Mouse (Mus musculus) megakaryocyte, embryonic 14.5 days (primary cell): Measurements from ENCODE around the gene Lcmt1. TPM values are rescaled to one million over a fixed set of nuclear protein-coding genes. Genes with fewer than 3 reads are reported as not detected.
A peak's percentile ranks its signal among the peaks of the same experiment; 100 is the strongest.

Experiments
- H3K27me3 ChIP-seq: replicated peaks from 2 replicates; pipeline ENCODE3; 2012; ENCODE audit warnings: inconsistent platforms
- H3K36me3 ChIP-seq: replicated peaks from 2 replicates; pipeline ENCODE3; 2012; ENCODE audit warnings: low read length, inconsistent platforms, mixed read lengths
- H3K4me1 ChIP-seq: 2 replicates; pipeline ENCODE4 v1.6.1; 2012; ENCODE audit warnings: inconsistent platforms
- H3K4me3 ChIP-seq: replicated peaks from 2 replicates; pipeline ENCODE3; 2012; ENCODE audit warnings: moderate library complexity, mild to moderate bottlenecking, inconsistent platforms
- H3K9me3 ChIP-seq: 2 replicates; pipeline ENCODE4 v1.6.1; 2012; ENCODE audit warnings: inconsistent platforms
- FLI1 ChIP-seq: IDR thresholded peaks from 2 replicates; pipeline ENCODE4 v1.6.1; 2012; ENCODE audit warnings: low read length, inconsistent platforms, mixed read lengths
- GATA1 ChIP-seq: IDR thresholded peaks from 3 replicates; pipeline ENCODE4 v1.6.1; 2012; ENCODE audit warnings: mixed read lengths, low read length, inconsistent platforms, borderline replicate concordance
- polyA plus RNA-seq: library from polyadenylated mRNA; stranded (reverse); fragments of >175 nt; gene quantifications from 2 replicates; pipeline ENCODE4 v1.2.3, GENCODE M21; 2012; ENCODE audit warnings: low replicate concordance; ENCODE audit not compliant: insufficient read depth

The Lcmt1 gene
- polyA plus RNA-seq, result 2.3 and 4.3 TPM in 2 replicates

- H3K9me3 ChIP-seq, result 0 out of 2 replicates have a peak, but pooled peaks cover 3% of the 10 kb centered on the region
- H3K27me3 ChIP-seq, result no peaks in the 10 kb centered on the region
- TF ChIP-seq FLI1, result no peak
- no peak for TF ChIP-seq GATA1
- peaks cover 2% of the 10 kb centered on the region for H3K36me3 ChIP-seq
- H3K4me1 ChIP-seq, result peaks cover 62% of the 10 kb centered on the region
- H3K4me3 ChIP-seq, result peak within 1 kb of the TSS; percentile 93
Observed at GRCm38 (mm10) chr7:123369759-123370481, at the start of gene Lcmt1, which contains the start of gene Arhgap17. TSS of gene Lcmt1 (plus strand) at chr7:123369784. TSS of gene Arhgap17 (minus strand) at chr7:123369915.

- Histone ChIP-seq H3K27me3 (no peaks in the 10 kb centered on the region), H3K4me1 (peaks cover 50% of the 10 kb centered on the region), H3K4me3 (peak overlapping the region; percentile 48), H3K9me3 (no peaks in the 10 kb centered on the region), H3K36me3 (peaks cover 91% of the 10 kb centered on the region)
- TF ChIP-seq GATA1, result no peak
- TF ChIP-seq FLI1, result no peak
Observed at GRCm38 (mm10) chr7:123322452-123323121, 47.0 kb upstream of the Lcmt1 start.

GRCm38 (mm10) chr7:123323388-123323787 lies 46.2 kb upstream of the Lcmt1 start:
- Histone ChIP-seq H3K36me3 (peaks cover 92% of the 10 kb centered on the region), H3K4me1 (peaks cover 58% of the 10 kb centered on the region), H3K4me3 (no peak overlapping the region), H3K9me3 (no peaks in the 10 kb centered on the region), H3K27me3 (no peaks in the 10 kb centered on the region)
- no peak for TF ChIP-seq GATA1
- TF ChIP-seq FLI1, result no peak

DNA sequence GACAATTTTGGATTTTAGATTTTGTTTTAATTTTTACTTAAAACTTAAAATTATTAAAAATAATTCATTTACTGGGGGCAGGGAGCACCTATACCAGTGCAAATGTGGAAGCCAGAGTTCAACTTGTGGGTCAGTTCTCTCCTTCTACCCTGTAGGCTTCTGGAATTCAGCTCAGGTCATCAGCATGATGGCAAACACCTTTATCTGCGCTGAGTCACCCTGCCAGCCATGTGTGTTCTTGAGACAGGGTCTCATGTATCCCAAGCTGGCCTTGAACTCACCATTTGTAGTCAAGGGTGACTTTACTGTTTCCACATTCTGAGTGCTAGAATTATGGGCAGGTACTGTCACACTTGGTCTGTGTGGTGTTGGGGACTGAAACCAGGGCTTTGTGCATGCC lies 45.5 kb upstream of the Lcmt1 start:
- H3K27me3 ChIP-seq, result no peaks in the 10 kb centered on the region
- no peaks in the 10 kb centered on the region for H3K9me3 ChIP-seq
- no peak overlapping the region for H3K4me3 ChIP-seq
- peaks cover 61% of the 10 kb centered on the region for H3K4me1 ChIP-seq
- TF ChIP-seq GATA1, result no peak
- no peak for TF ChIP-seq FLI1
- H3K36me3 ChIP-seq, result peaks cover 89% of the 10 kb centered on the region

- no peaks in the 10 kb centered on the region for H3K27me3 ChIP-seq
- H3K9me3 ChIP-seq, result no peaks in the 10 kb centered on the region
- H3K36me3 ChIP-seq, result peaks cover 89% of the 10 kb centered on the region
- TF ChIP-seq GATA1, result no peak
- TF ChIP-seq FLI1, result no peak
- H3K4me1 ChIP-seq, result peaks cover 78% of the 10 kb centered on the region
- H3K4me3 ChIP-seq, result no peak overlapping the region
Observed at GRCm38 (mm10) chr7:123326062-123326461, 43.5 kb upstream of the Lcmt1 start.

GRCm38 (mm10) chr7:123326901-123327300 lies 42.7 kb upstream of the Lcmt1 start:
- no peak overlapping the region for H3K4me3 ChIP-seq
- no peaks in the 10 kb centered on the region for H3K27me3 ChIP-seq
- H3K4me1 ChIP-seq, result peaks cover 82% of the 10 kb centered on the region
- no peaks in the 10 kb centered on the region for H3K9me3 ChIP-seq
- TF ChIP-seq FLI1, result no peak
- no peak for TF ChIP-seq GATA1
- peaks cover 82% of the 10 kb centered on the region for H3K36me3 ChIP-seq

GRCm38 (mm10) chr7:123327909-123328308 lies 41.7 kb upstream of the Lcmt1 start:
- Histone ChIP-seq H3K4me1 (peaks cover 80% of the 10 kb centered on the region), H3K9me3 (peaks cover 3% of the 10 kb centered on the region; the same call in 1 of the 2 replicates), H3K27me3 (no peaks in the 10 kb centered on the region), H3K36me3 (peaks cover 81% of the 10 kb centered on the region), H3K4me3 (no peak overlapping the region)
- TF ChIP-seq FLI1 (no peak), GATA1 (no peak)

- no peaks in the 10 kb centered on the region for H3K27me3 ChIP-seq
- H3K9me3 ChIP-seq, result peaks cover 3% of the 10 kb centered on the region; the same call in 1 of the 2 replicates
- TF ChIP-seq FLI1 (no peak), GATA1 (no peak)
- no peak overlapping the region for H3K4me3 ChIP-seq
- H3K36me3 ChIP-seq, result peaks cover 64% of the 10 kb centered on the region
- H3K4me1 ChIP-seq, result peaks cover 75% of the 10 kb centered on the region
Observed at GRCm38 (mm10) chr7:123330506-123330905, 39.1 kb upstream of the Lcmt1 start.

- Histone ChIP-seq H3K4me1 (peaks cover 72% of the 10 kb centered on the region), H3K27me3 (no peaks in the 10 kb centered on the region), H3K36me3 (peaks cover 25% of the 10 kb centered on the region), H3K9me3 (peaks cover 3% of the 10 kb centered on the region; the same call in 1 of the 2 replicates), H3K4me3 (peak overlapping the region; percentile 56)
- TF ChIP-seq GATA1 (no peak), FLI1 (no peak)
Observed at GRCm38 (mm10) chr7:123336322-123336721, 33.3 kb upstream of the Lcmt1 start.

DNA sequence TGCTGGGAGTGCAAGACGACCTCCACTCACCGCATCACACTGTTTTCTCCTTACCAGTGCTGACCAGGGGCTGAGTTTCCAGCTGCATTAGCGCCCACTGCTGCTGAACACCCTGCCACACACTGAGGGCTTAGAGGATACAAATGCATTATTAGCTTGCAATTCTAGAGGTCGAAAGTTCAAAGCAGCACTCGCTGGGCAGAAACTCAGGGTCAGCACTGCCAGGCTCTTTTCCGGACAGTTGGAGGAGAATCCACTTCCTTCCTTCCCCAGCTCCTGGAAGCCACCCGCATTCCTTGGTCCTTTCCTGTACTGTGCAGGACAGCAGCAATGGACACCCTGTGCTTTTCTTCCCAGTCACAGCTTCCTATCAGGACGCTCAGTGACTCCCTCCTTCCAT lies 31.2 kb upstream of the Lcmt1 start:
- Histone ChIP-seq H3K4me1 (peaks cover 76% of the 10 kb centered on the region), H3K27me3 (no peaks in the 10 kb centered on the region), H3K36me3 (peaks cover 13% of the 10 kb centered on the region), H3K9me3 (no peaks in the 10 kb centered on the region), H3K4me3 (no peak overlapping the region)
- TF ChIP-seq GATA1, result no peak
- no peak for TF ChIP-seq FLI1
